Mouse (Mus musculus) liver, adult 2 months (tissue): ENCODE results near the gene Gmip. TPM values are rescaled to one million over a fixed set of nuclear protein-coding genes. Genes with fewer than 3 reads are reported as not detected.

Experiments used
- DNase-seq: peaks from one replicate; pipeline ENCODE4 v3.0.0-alpha.2; 2011; ENCODE audit warnings: low read depth, low spot score; ENCODE audit errors: extremely low read depth
- H3K27ac ChIP-seq: fragments of 200-500 bp; replicated peaks from 2 replicates; pipeline ENCODE4 v1.5.1; 2012; ENCODE audit warnings: low read depth, mild to moderate bottlenecking, control low read depth, inconsistent platforms, low read length; ENCODE audit not compliant: insufficient read depth
- H3K27me3 ChIP-seq: fragments of 200-500 bp; 2 replicates; pipeline ENCODE4 v1.6.1; 2012; ENCODE audit warnings: mild to moderate bottlenecking, moderate library complexity, low read length, inconsistent platforms; ENCODE audit not compliant: control insufficient read depth, insufficient read depth
- H3K36me3 ChIP-seq: fragments of 200-500 bp; 2 replicates; pipeline ENCODE4 v1.6.1; 2012; ENCODE audit warnings: low read length, inconsistent platforms; ENCODE audit not compliant: control insufficient read depth, insufficient read depth
- H3K4me1 ChIP-seq: fragments of 200-500 bp; 2 replicates; pipeline ENCODE4 v1.6.1; 2011; ENCODE audit warnings: low read length; ENCODE audit not compliant: control insufficient read depth, insufficient read depth
- H3K4me3 ChIP-seq: fragments of 200-500 bp; 2 replicates; pipeline ENCODE4 v1.5.1; 2011; ENCODE audit warnings: low read depth, mild to moderate bottlenecking, control low read depth, low read length, moderate library complexity; ENCODE audit not compliant: insufficient read depth
- H3K79me2 ChIP-seq: fragments of 200-500 bp; 2 replicates; pipeline ENCODE4 v1.6.1; 2012; ENCODE audit warnings: inconsistent platforms, mild to moderate bottlenecking, low read length, moderate library complexity; ENCODE audit not compliant: control insufficient read depth, insufficient read depth
- H3K9ac ChIP-seq: fragments of 200-500 bp; 2 replicates; pipeline ENCODE4 v1.6.1; 2012; ENCODE audit warnings: low read depth, mild to moderate bottlenecking, control low read depth, inconsistent platforms, low read length
- CTCF ChIP-seq: fragments of 200-500 bp; IDR thresholded peaks from 2 replicates; pipeline ENCODE4 v1.5.1; 2011; ENCODE audit warnings: low read depth, low read length, control low read depth
- POLR2A ChIP-seq: fragments of 200-500 bp; IDR thresholded peaks from 2 replicates; pipeline ENCODE4 v1.6.1; 2011; ENCODE audit warnings: low read length, control low read depth; ENCODE audit not compliant: insufficient read depth; ENCODE audit errors: extremely low read depth
- WGBS: fragments of 180-500 bp; shearing (Covaris S2); methylation state at CpG from one replicate; pipeline ENCODE4 v1.1.7; 2018; 5-methylcytosine and 5-hydroxymethylcytosine counted together
- polyA plus RNA-seq: library from polyadenylated mRNA; depleted of rRNA; stranded (reverse); fragments of >200 nt; gene quantifications from 2 replicates; pipeline ENCODE4 v1.2.3, GENCODE M21; 2012; rRNA removed
- total RNA-seq: library from RNA; depleted of rRNA; stranded (reverse); fragments of >200 nt; gene quantifications from 2 replicates; pipeline ENCODE4 v1.2.3, GENCODE M21; 2014; rRNA removed

Gmip gene
- 2.2 and 4.2 TPM in 2 replicates for total RNA-seq
- polyA plus RNA-seq, result 6.5 and 12.6 TPM in 2 replicates

DNA sequence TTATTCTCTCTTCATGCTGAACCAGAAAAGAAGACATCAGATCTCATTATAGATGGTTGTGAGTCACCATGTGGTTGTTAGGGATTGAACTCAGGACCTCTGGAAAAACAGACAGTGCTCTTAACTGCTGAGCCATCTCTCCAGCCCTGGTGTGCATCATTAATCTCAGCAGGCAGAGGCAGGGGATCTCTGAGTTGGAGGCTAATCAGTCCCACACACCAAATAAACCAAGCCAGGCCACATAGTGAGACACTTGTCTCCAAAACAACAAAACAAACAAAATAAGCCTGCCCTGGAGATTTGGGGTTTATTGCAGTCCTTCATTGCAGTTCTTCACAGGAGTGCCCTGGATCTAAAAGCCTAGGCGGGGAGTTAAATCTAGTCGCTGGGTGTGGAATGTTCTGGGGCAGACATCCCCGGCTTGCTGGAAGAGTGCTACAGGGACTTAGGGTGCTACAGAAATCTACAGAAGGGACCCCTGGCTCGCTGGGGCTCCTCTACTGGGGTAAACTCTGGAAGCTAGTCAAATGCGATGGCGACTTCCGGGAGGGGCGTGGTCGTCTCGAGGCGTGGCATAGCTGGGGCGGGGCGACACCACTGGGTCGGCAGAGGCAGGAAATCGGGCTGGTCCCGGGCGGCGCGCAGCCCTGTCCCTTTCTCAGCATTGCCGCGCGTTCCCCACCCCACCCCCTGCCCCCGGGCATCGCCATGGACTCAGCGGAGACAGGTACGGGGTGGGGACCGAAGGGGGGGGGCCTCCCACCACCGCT, at the start of gene Gmip:
Gmip (plus strand) TSS at position 586 of the 770 bp plus-strand sequence.
- H3K79me2 ChIP-seq, result no peaks in the 10 kb centered on the region
- H3K36me3 ChIP-seq, result peaks cover 10% of the 10 kb centered on the region
- H3K4me1 ChIP-seq, result 0 out of 2 replicates have a peak, but pooled peaks cover 3% of the 10 kb centered on the region
- H3K27ac ChIP-seq, result no peak within 1 kb of the TSS
- peak within 1 kb of the TSS; percentile 62 for H3K4me3 ChIP-seq
- WGBS, result 8% methylated on average over 28 of the region's 28 CpGs
- TF ChIP-seq CTCF (no peak), POLR2A (0 out of 2 replicates have a peak, but pooled peaks have one; percentile 29)
- H3K27me3 ChIP-seq, result no peaks in the 10 kb centered on the region
- peak within 1 kb of the TSS; percentile 55 for H3K9ac ChIP-seq
- peak; percentile 41 for DNase-seq

DNA sequence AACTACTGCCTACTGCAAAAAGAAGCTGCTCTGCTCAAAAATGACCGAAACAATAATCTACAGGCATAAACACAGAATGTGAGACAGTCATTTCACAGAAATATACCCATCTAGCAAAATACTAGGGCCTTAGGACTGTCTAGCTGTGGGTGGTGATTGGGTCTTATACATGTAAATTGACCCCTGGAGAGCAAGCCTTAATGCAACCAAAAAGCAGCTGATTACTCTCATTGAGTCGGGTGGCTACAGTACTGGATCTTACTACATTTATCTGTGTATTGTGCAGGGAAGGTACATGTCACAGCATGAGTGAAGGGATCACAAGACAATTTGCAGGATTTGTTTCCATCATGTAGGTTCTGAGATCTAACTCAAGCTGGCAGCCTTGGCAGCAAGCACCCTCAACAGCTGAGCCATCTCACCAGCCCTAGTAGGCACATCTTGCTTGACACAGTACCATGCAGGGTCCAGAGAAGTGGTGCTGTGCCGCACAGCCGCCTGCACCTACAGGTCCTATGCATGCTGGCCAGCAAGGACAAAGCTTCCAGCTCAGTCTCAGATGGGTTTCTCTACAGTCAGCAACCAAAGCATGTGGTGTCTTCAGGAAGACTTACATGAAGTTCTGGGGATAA, 46.5 kb upstream of the Gmip start:
- Histone ChIP-seq H3K9ac (no peak overlapping the region), H3K27me3 (no peaks in the 10 kb centered on the region; the same call in 1 of the 2 replicates), H3K4me1 (no peaks in the 10 kb centered on the region), H3K4me3 (no peak overlapping the region), H3K36me3 (peaks cover 38% of the 10 kb centered on the region), H3K79me2 (no peaks in the 10 kb centered on the region), H3K27ac (no peak overlapping the region)
- TF ChIP-seq CTCF, result no peak
- no peak for TF ChIP-seq POLR2A
- DNase-seq, result no peak
- WGBS, result 98% methylated on average over 4 of the region's 4 CpGs

DNA sequence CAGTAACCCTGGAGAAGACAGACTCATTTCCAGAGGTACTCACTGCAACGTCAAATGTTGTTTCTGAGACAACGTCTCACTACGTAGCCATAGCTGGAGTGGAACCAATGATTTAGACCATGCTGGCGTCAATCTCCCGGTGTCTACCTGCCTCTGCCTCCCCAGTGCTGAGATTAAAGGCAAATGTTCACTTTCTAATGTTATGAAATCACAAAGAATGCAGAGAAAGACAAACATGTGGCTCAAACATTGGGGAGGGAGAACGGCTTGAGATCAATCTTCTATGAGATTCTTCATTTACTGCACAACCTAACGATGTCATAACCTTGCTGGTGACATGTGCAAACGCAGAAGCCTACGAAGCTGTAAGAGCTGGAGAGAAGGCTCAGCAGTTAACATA, 37.3 kb upstream of the Gmip start:
- Histone ChIP-seq H3K79me2 (peaks cover 17% of the 10 kb centered on the region; the same call in 1 of the 2 replicates), H3K9ac (no peak overlapping the region), H3K4me1 (peaks cover 7% of the 10 kb centered on the region), H3K36me3 (peaks cover 23% of the 10 kb centered on the region), H3K27ac (no peak overlapping the region), H3K4me3 (no peak overlapping the region), H3K27me3 (no peaks in the 10 kb centered on the region; the same call in 1 of the 2 replicates)
- WGBS, result 27% methylated on average over 9 of the region's 9 CpGs
- DNase-seq, result peak; percentile 67
- TF ChIP-seq CTCF, result no peak
- TF ChIP-seq POLR2A, result no peak

DNA sequence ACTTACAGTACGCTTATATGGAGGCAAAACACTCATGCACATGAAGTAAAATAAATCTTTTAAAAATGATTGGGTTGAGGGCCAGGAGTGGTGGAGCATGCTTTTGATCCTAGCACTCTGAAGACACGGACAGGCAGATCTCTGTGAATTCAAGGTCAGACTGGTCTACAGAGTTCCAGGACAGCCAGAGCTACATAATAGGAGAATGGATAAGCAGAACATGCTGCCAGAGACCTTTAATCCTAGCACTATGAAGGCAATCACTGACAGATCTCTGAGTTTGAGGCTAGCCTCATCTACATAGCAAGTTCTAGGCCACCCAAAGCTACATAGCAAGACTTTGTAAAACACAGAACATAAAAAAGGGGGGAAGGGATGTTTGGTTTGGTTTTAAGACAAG, 36.4 kb upstream of the Gmip start:
- DNase-seq, result peak; percentile 58
- Histone ChIP-seq H3K4me1 (peaks cover 7% of the 10 kb centered on the region), H3K36me3 (peaks cover 15% of the 10 kb centered on the region), H3K79me2 (peaks cover 17% of the 10 kb centered on the region; the same call in 1 of the 2 replicates), H3K27ac (no peak overlapping the region), H3K4me3 (no peak overlapping the region), H3K9ac (no peak overlapping the region), H3K27me3 (no peaks in the 10 kb centered on the region)
- WGBS, result 51% methylated on average over 2 of the region's 2 CpGs
- TF ChIP-seq CTCF (no peak), POLR2A (no peak)

DNA sequence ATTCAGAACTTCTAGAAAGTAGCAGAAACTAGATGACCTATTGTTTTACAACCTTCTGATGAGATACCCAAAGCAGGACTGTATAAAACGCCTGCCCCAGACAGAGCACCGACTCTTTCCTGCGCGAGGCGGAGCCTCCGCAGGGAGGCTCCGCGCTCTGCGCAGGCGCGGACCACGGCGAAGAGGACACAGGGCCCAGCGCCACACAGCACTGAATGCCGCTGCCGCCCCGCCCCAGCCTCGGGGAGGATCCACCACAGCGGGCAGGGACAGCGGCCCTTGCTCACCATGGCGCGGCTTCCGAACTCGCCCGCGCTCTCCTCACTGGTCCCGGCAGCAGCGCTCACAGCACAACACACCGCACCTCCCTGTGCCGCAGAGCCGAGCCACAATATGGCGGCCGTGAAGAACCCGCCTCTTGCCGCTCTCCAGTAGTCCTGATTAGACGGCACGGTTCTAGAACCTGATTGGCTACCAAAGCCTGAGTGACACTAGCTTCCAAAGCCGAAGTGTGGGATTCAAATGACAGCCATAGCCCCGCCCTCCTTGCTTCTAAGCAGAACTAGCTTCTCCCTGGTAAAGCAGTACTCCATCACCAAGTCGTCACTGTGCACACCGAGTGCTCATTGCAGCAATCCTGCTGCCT, 33.9 kb upstream of the Gmip start, which contains the start of gene Gm20422:
Gm20422 (minus strand) TSS at position 384 of the 646 bp plus-strand sequence.
- DNase-seq, result peak; percentile 99
- no peaks in the 10 kb centered on the region for H3K27me3 ChIP-seq
- peak within 1 kb of the TSS; percentile 90 for H3K4me3 ChIP-seq
- 1% methylated on average over 41 of the region's 41 CpGs for WGBS
- H3K79me2 ChIP-seq, result peaks cover 12% of the 10 kb centered on the region; the same call in 1 of the 2 replicates
- H3K27ac ChIP-seq, result peak within 1 kb of the TSS; percentile 89
- H3K4me1 ChIP-seq, result peaks cover 7% of the 10 kb centered on the region
- peak within 1 kb of the TSS; percentile 99 for H3K9ac ChIP-seq
- H3K36me3 ChIP-seq, result no peaks in the 10 kb centered on the region; the same call in 1 of the 2 replicates
- TF ChIP-seq CTCF (no peak), POLR2A (0 out of 2 replicates have a peak, but pooled peaks have one; percentile 77)
